9 mouse cellular contexts compared by ENCODE assay signal in the genomic region with DNA sequence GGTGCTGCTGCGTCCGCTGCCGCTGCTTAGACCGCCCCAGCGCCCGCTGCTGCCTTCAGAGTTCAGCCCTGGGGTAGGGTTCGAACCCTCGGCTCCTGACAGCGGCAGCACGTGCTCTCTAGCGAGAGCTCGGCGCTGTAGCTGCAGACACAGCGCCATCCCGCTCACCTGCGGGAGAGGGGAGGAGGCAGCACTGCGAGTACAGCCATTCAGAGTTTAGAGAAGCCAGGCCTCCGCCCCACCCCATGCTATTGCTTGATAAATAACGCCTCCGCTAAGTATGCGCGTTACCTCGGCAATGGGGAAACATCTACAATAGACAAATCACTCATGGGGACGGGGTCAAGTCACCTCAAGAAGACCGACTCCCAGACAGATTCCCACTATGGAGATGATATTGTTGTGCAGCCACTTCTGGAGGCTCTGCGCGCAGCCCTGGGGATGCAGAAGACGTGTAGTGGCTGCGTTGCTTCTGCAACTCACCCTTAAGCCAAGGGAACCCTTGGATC. TPM values are rescaled to one million over a fixed set of nuclear protein-coding genes. Genes with fewer than 3 reads are reported as not detected.
DNase-seq lines count a peak whose midpoint lies in the region; ATAC-seq lines count a peak whose summit lies in the region.
"Had no signal": no experiment of that assay in that cellular context is flagged by ENCODE, and none has a peak within 500 bp of the region (broad histone marks: within the 10 kb centered on the region; RNA-seq: fewer than 3 reads in every experiment).

No protein-coding gene starts in this region.

- 9% methylated on average over 29 of the region's 29 CpGs for WGBS in embryonic facial prominence, embryonic 11.5 days

- DNase-seq in layer of hippocampus, adult 11-12 months (ENCODE audit: low spot score) = peak; percentile 22
- no peak for DNase-seq in layer of hippocampus, adult 9-10 months (ENCODE audit: low spot score)
- peak; percentile 54 for DNase-seq in embryonic facial prominence, embryonic 11.5 days (ENCODE audit: low spot score)
- peak; percentile 63 for DNase-seq in layer of hippocampus, adult 9-11 months
- DNase-seq in neural tube, embryonic 10.5 days (ENCODE audit: extremely low spot score, low spot score) = peak; percentile 57
- no peak for DNase-seq in ovary, postnatal 10 days (ENCODE audit: low spot score)
- DNase-seq in left cerebral cortex, postnatal 10 days (ENCODE audit: extremely low spot score in 1 of 2, low spot score in 2 of 2) = no peak
- DNase-seq in adrenal gland, adult (ENCODE audit: inconsistent age in 2 of 2, low spot score in 1 of 2) = no peak

- H3K9me3 ChIP-seq in embryonic facial prominence, embryonic 11.5 days (replicated peaks; ENCODE audit: control insufficient read depth, low read length) = no peaks in the 10 kb centered on the region

- peaks cover 13% of the 10 kb centered on the region for H3K27me3 ChIP-seq in embryonic facial prominence, embryonic 11.5 days (ENCODE audit: control insufficient read depth, insufficient read depth, low read length)
- H3K27me3 ChIP-seq: Patski had no signal

- H3K4me3 ChIP-seq in embryonic facial prominence, embryonic 11.5 days (ENCODE audit: low read depth, low read length) = no peak overlapping the region

- no peak overlapping the region; the same call in 1 of the 2 replicates for H3K27ac ChIP-seq in embryonic facial prominence, embryonic 11.5 days (replicated peaks; ENCODE audit: low read depth, low read length)

- peaks cover 12% of the 10 kb centered on the region for H3K36me3 ChIP-seq in embryonic facial prominence, embryonic 11.5 days (replicated peaks; ENCODE audit: control insufficient read depth, insufficient read depth, low read depth, low read length)

- intact Hi-C loops in left cerebral cortex, postnatal 10 days (cut with DNase I) = no loop called here

- peak; percentile 6; the same call in 1 of the 2 replicates for ATAC-seq in embryonic facial prominence, embryonic 11.5 days (replicated peaks; ENCODE audit: insufficient number of reproducible peaks, low FRiP score, low TSS enrichment, low read depth)
- ATAC-seq: Patski had no signal

- H3K4me2 ChIP-seq in embryonic facial prominence, embryonic 11.5 days (ENCODE audit: low read depth, low read length) = no peak overlapping the region

- peaks cover 5% of the 10 kb centered on the region for H3K4me1 ChIP-seq in embryonic facial prominence, embryonic 11.5 days (ENCODE audit: control insufficient read depth, insufficient read depth, low read length)

- peak overlapping the region; percentile 25; the same call in 1 of the 2 replicates for H3K9ac ChIP-seq in embryonic facial prominence, embryonic 11.5 days (replicated peaks; ENCODE audit: low read length)

RNA-seq across cellular contexts. Expression of gene Cd37, which starts 4.5 kb away (rescaled TPM):
- 0.86 and 1.1 TPM in 2 replicates for polyA plus RNA-seq in embryonic facial prominence, embryonic 11.5 days (2014; fragmentation: Nextera tagmentation; extraction: Ambion mirVana)
- total RNA-seq in left cerebral cortex, postnatal 10 days (2021) = 1 to 10 TPM; 4.1 to 4.3 TPM

RNA-seq across cellular contexts. Expression of gene Slc6a16, which starts 6.5 kb away (rescaled TPM):
- 0.21 TPM in 1 of 2 replicates, not detected in the other for polyA plus RNA-seq in embryonic facial prominence, embryonic 11.5 days (2014; fragmentation: Nextera tagmentation; extraction: Ambion mirVana)
- total RNA-seq in left cerebral cortex, postnatal 10 days (2021) = 1 to 10 TPM; 1.4 to 1.7 TPM
- polyA plus RNA-seq: Patski had no signal

RNA-seq across cellular contexts. Expression of gene Tead2, which starts 18.8 kb away (rescaled TPM):
- polyA plus RNA-seq in embryonic facial prominence, embryonic 11.5 days (2014; fragmentation: Nextera tagmentation; extraction: Ambion mirVana) = 276 and 285 TPM in 2 replicates
- 1 to 10 TPM; 6.6 to 6.8 TPM for total RNA-seq in left cerebral cortex, postnatal 10 days (2021)

RNA-seq across cellular contexts. Expression of gene Dkkl1, which starts 22.4 kb away (rescaled TPM):
- polyA plus RNA-seq in embryonic facial prominence, embryonic 11.5 days (2014; fragmentation: Nextera tagmentation; extraction: Ambion mirVana) = 1.8 and 2.3 TPM in 2 replicates
- total RNA-seq in left cerebral cortex, postnatal 10 days (2021) = 10 to 100 TPM; 16.3 to 18.7 TPM
- polyA plus RNA-seq: Patski had no signal

RNA-seq across cellular contexts. Expression of gene Ccdc155, which starts 29.7 kb away (rescaled TPM):
- 0.41 and 0.42 TPM in 2 replicates for polyA plus RNA-seq in embryonic facial prominence, embryonic 11.5 days (2014; fragmentation: Nextera tagmentation; extraction: Ambion mirVana)
- 1 to 10 TPM; 2.0 to 2.3 TPM for total RNA-seq in left cerebral cortex, postnatal 10 days (2021)

Comparison
In these comparisons a context has a peak if more than half of its experiments do, and no peak if none do; other contexts are left out.
1. DNase-seq: peak in layer of hippocampus, adult 11-12 months (single experiment), embryonic facial prominence, embryonic 11.5 days (single experiment), layer of hippocampus, adult 9-11 months (single experiment) and neural tube, embryonic 10.5 days (single experiment); none in layer of hippocampus, adult 9-10 months (single experiment), ovary, postnatal 10 days (single experiment), left cerebral cortex, postnatal 10 days (0 of 2) and adrenal gland, adult (0 of 2).